Mouse (Mus musculus) forebrain, embryonic 12.5 days (tissue): ENCODE results near the gene Gm11273. TPM values are rescaled to one million over a fixed set of nuclear protein-coding genes. Genes with fewer than 3 reads are reported as not detected.
"Not testable (repeated sequence)": the region's sequence is repeated elsewhere in the genome, so short reads cannot be mapped to it uniquely, and the experiment has no call there.

Source experiments
- ATAC-seq: fragments of 200-750 bp; cut with Nextera tagmentation; 2 replicates; pipeline ENCODE4 v1.8.0; 2017; ENCODE audit warnings: moderate TSS enrichment; ENCODE audit not compliant: low FRiP score
- H3K27ac ChIP-seq: fragments of 300-500 bp; sonication (generic); 2 replicates; pipeline ENCODE4 v1.5.1; 2016; ENCODE audit warnings: mild to moderate bottlenecking
- H3K27me3 ChIP-seq: fragments of 300-500 bp; sonication (generic); 2 replicates; pipeline ENCODE4 v1.6.1; 2016; ENCODE audit warnings: mild to moderate bottlenecking
- H3K36me3 ChIP-seq: fragments of 300-500 bp; sonication (generic); replicated peaks from 2 replicates; pipeline ENCODE4 v1.6.1; 2016; ENCODE audit warnings: mild to moderate bottlenecking
- H3K4me1 ChIP-seq: fragments of 300-500 bp; sonication (generic); 2 replicates; pipeline ENCODE4 v1.6.1; 2016
- H3K4me2 ChIP-seq: fragments of 300-500 bp; sonication (generic); 2 replicates; pipeline ENCODE4 v1.6.1; 2016; ENCODE audit warnings: mild to moderate bottlenecking, moderate library complexity
- H3K4me3 ChIP-seq: fragments of 300-500 bp; sonication (generic); replicated peaks from 2 replicates; pipeline ENCODE4 v1.5.1; 2016; ENCODE audit warnings: mild to moderate bottlenecking
- H3K9ac ChIP-seq: fragments of 300-500 bp; sonication (generic); 2 replicates; pipeline ENCODE4 v1.6.1; 2016; ENCODE audit warnings: mild to moderate bottlenecking
- H3K9me3 ChIP-seq: fragments of 300-500 bp; sonication (generic); 2 replicates; pipeline ENCODE4 v1.6.1; 2016
- WGBS: fragments of 180-500 bp; shearing (Covaris S2); methylation state at CpG from one replicate; pipeline ENCODE4 v1.1.7; 2016; 5-methylcytosine and 5-hydroxymethylcytosine counted together
- polyA plus RNA-seq: library from polyadenylated mRNA; unstranded; fragments of >200 nt; fragmentation: Nextera tagmentation; extraction: Ambion mirVana; gene quantifications from 2 replicates; pipeline ENCODE4 v1.2.1, GENCODE M21; 2016

The Gm11273 gene
- polyA plus RNA-seq, 1 experiment from 2014 or later: 2.5 TPM

DNA sequence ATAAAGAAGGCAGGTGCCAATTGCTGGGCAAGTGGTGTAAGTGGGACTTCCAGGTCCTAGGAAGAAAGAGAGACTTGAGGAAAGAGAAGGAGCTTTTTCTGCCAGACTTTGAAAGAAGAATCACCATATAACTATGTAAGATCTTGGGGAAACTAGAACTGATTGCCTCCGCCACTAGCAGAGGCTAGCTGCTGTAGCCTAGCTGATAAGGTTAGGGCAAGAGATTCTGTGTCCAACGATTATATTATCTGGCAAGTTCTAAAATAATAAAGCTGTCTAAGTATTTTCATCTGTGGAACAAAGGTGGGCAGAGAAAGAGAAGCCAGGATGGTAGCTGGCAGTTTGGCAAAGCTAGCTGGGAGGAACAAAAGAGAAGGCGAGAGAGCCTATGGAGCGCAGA lies 28.8 kb downstream of the Gm11273 start:
- Histone ChIP-seq H3K4me2 (no peak overlapping the region), H3K4me3 (no peak overlapping the region)

DNA sequence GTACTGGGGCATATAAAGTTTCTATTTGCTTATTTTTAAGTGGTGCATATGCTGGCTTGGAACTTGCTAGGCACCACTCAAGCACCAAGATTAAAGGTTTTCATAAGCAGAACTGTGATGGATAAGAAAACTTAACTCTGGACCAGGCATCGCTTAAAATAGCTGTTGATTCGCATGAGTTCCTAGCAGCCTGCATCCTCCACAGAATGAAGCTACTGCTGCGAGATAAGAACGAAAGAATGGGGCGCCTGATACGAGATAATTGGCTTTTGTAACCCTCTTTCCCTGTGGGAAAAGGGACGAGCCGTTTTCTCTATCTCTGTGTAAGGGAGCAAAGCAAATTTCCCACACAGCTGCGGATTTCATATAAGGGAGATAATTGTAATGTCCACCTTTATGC lies 32.1 kb downstream of the Gm11273 start:
- no peak for ATAC-seq
- H3K4me1 ChIP-seq: 0 out of 2 replicates have a peak, but pooled peaks cover 3% of the 10 kb centered on the region

More for the DNA sequence above, 28.8 kb downstream of the Gm11273 start:
- ATAC-seq: no peak
- H3K4me1 ChIP-seq: 0 out of 2 replicates have a peak, but pooled peaks cover 3% of the 10 kb centered on the region
- no peaks in the 10 kb centered on the region for H3K9me3 ChIP-seq
- no peak overlapping the region for H3K9ac ChIP-seq
- WGBS: 28% methylated on average over 4 of the region's 4 CpGs
- no peaks in the 10 kb centered on the region for H3K36me3 ChIP-seq
- H3K27me3 ChIP-seq: peaks cover 11% of the 10 kb centered on the region
- no peak overlapping the region for H3K27ac ChIP-seq

DNA sequence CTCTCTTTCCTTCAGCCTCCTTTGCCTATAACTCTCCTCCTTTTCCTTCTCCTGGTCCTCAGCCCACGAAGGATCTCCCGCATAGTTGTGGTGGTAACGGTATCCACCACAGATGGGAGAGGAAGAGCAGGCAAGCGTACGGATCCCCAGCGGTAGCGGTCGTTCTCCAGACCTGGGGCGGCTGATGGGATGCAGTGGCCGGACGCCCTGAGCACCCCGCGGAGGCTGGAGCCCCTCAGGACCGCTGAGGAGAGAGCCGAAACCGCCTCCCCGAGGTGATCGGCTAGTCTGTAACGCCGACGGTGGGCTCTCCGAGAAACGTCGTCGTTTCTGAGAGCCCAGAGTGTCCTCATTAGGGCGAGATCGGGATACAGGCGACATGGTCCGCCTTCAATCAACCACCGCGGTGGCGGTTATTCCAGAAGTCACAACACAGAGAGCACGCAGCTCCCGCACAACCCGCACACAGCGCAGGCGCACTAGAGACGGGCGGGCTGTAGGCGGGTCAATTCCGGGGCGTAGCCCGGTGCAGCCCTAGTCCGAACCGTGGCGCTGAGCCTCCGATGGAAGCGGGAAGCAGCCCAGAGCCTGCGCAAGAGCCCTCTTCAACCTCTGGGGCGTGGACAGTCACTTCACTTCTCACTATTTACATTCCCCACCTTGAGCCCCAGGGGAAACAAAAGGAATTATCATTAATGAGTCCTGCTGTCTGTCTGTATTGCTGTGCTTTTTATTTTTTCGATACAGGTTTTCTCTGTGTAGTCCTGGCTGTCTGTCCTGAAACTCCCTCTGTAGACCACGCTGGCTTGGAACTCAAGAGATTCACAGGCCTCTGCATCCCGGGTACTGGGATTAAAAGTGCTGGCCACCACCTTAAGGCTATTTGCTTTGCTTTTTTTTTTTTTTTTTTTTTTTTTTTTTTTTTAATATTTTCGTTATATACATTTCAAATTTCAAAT lies 32.9 kb downstream of the Gm11273 start, which contains the start of gene Nkapl:
Gene Nkapl, minus strand, starts transcription at position 449 of the 959 bp plus-strand sequence.
- Histone ChIP-seq H3K27ac (peak within 1 kb of the TSS; percentile 43; the same call in 1 of the 2 replicates), H3K4me1 (0 out of 2 replicates have a peak, but pooled peaks cover 3% of the 10 kb centered on the region), H3K36me3 (no peaks in the 10 kb centered on the region), H3K27me3 (peaks cover 15% of the 10 kb centered on the region), H3K4me3 (peak within 1 kb of the TSS; percentile 55), H3K9ac (peak within 1 kb of the TSS; percentile 65), H3K4me2 (peak within 1 kb of the TSS; percentile 69), H3K9me3 (no peaks in the 10 kb centered on the region)
- ATAC-seq: peak; percentile 99
- WGBS: 1% methylated on average over 54 of the region's 54 CpGs

More for the DNA sequence above, 32.1 kb downstream of the Gm11273 start:
- H3K36me3 ChIP-seq: no peaks in the 10 kb centered on the region
- peaks cover 15% of the 10 kb centered on the region for H3K27me3 ChIP-seq
- no peak overlapping the region for H3K9ac ChIP-seq
- 17% methylated on average over 9 of the region's 9 CpGs for WGBS
- no peak overlapping the region for H3K4me3 ChIP-seq
- H3K27ac ChIP-seq: no peak overlapping the region
- no peaks in the 10 kb centered on the region for H3K9me3 ChIP-seq
- peak overlapping the region; percentile 69 for H3K4me2 ChIP-seq

DNA sequence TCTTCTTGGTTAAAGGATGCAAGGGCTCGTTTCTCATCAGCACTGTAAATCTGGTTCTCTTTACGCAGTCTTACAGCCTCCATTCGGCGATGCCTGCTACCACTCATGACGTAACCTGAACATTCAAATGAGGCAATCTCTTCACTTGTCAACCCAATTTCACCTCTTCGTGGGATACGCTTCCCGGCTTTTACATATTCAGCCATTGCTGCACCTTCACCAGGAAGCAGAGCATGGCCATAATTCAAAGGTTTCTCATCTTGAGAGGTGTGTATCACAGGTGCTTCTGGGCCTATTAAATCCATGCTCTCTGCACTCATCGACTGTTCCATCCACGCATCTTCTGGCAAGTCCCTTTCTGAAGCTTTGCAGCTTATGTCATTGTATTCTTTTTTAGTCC lies 33.9 kb downstream of the Gm11273 start:
- ATAC-seq: no peak
- 87% methylated on average over 10 of the region's 10 CpGs for WGBS
- no peak overlapping the region for H3K9ac ChIP-seq
- no peak overlapping the region for H3K4me2 ChIP-seq
- H3K4me3 ChIP-seq: no peak overlapping the region
- H3K9me3 ChIP-seq: no peaks in the 10 kb centered on the region
- H3K36me3 ChIP-seq: no peaks in the 10 kb centered on the region
- H3K4me1 ChIP-seq: 0 out of 2 replicates have a peak, but pooled peaks cover 3% of the 10 kb centered on the region
- peaks cover 15% of the 10 kb centered on the region for H3K27me3 ChIP-seq
- no peak overlapping the region for H3K27ac ChIP-seq

DNA sequence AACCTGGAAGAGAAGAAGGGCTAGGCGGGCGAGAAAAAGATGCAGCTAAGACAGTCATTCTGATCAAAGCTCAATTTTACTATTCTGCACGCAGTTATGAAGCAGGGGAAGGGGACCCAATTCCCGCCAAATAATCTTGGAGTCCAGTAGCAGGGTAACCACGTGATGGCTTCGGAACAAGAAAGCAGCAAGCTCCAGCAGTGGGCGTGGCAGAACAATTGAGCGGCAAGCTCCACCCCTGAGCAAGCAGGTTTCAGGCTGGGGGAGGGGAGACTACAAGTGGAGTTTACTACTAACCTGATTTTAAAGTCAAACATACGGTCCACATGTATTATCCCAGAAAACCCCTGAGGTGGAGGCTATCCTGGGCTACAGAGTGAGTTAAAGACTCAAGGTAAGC lies 38.7 kb downstream of the Gm11273 start:
- not testable (repeated sequence) for H3K4me1 ChIP-seq, H3K36me3 ChIP-seq, H3K9ac ChIP-seq, H3K27ac ChIP-seq, H3K4me3 ChIP-seq, ATAC-seq, H3K9me3 ChIP-seq, H3K4me2 ChIP-seq, H3K27me3 ChIP-seq
- 59% methylated on average over 9 of the region's 9 CpGs for WGBS

DNA sequence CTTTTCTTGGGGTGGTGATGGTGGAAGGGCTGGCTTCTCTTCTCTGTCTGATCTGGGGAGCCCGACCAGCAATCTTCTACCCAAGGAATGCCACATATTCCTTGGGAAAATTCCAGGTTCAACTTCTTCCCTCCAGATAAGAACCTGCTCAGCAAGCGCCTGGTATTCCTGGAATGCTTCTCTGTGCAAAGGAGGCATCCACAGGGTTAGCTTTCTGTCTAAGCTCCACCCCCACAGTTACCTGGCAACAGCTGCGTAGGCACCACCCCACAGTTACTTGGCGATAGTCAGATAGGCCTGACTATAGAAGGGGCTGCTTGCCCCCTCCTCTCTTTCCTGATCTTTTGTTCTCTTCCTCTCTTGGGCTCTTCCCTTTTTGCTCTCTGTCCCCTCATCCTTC lies 44.9 kb downstream of the Gm11273 start:
- Histone ChIP-seq H3K27me3 (peaks cover 12% of the 10 kb centered on the region; the same call in 1 of the 2 replicates), H3K4me2 (no peak overlapping the region), H3K36me3 (no peaks in the 10 kb centered on the region), H3K4me3 (no peak overlapping the region), H3K27ac (no peak overlapping the region), H3K9me3 (no peaks in the 10 kb centered on the region), H3K9ac (no peak overlapping the region), H3K4me1 (peaks cover 14% of the 10 kb centered on the region)
- ATAC-seq: no peak
- WGBS: 22% methylated on average over 4 of the region's 4 CpGs

DNA sequence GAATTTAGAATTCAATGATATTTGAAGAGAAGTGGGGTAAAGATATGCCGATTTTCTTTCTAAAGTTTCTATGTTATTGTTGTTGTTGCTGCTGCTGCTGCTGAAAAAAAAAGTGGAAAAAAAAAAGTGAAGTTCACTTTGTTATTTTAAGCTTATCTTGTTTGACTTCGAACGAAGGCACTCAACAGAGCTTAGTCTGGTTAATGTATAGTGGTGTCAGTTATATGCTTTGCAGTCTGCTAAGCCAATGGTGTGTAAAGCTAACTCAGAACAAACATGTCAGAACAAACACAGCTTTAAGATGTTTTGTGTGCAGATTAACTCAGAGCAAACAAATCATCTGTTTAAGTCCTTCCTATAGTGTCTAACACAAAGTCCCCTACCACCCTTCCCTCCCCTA lies 47.1 kb downstream of the Gm11273 start:
- H3K4me3 ChIP-seq: no peak overlapping the region
- no peak for ATAC-seq
- WGBS: 94% methylated on average over 3 of the region's 3 CpGs

DNA sequence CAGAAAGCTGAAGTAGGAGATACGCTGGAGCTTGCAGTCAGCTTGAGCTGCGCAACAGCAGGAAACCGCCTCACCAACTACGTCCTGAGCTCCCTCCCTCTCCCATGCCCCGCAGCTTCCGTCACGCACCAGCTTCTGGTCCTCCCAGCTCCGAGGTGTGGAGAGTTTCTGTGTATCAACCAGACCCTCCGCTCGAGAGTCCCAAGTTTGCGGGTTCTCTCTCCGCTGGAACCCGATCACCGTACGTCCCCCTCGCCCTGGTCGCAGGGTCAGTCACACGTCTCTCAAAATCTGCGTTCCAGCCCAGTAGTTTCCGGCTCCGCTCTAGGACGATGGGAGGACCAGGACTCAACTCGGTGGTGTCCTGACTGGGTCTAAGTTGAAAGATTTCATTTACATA lies 47.8 kb downstream of the Gm11273 start, which contains the start of gene Zscan26:
Gene Zscan26, minus strand, starts transcription at position 282 of the 400 bp plus-strand sequence.
- Histone ChIP-seq H3K9ac (peak within 1 kb of the TSS; percentile 76), H3K27ac (peak within 1 kb of the TSS; percentile 75), H3K9me3 (no peaks in the 10 kb centered on the region), H3K4me2 (peak within 1 kb of the TSS; percentile 79), H3K36me3 (peaks cover 7% of the 10 kb centered on the region; the same call in 1 of the 2 replicates), H3K4me3 (peak within 1 kb of the TSS; percentile 73), H3K4me1 (peaks cover 14% of the 10 kb centered on the region), H3K27me3 (peaks cover 9% of the 10 kb centered on the region; the same call in 1 of the 2 replicates)
- 0% methylated on average over 23 of the region's 23 CpGs for WGBS
- peak; percentile 94 for ATAC-seq

More for the DNA sequence above, 47.1 kb downstream of the Gm11273 start:
- Histone ChIP-seq H3K4me1 (peaks cover 14% of the 10 kb centered on the region), H3K36me3 (peaks cover 2% of the 10 kb centered on the region; the same call in 1 of the 2 replicates), H3K27me3 (peaks cover 9% of the 10 kb centered on the region; the same call in 1 of the 2 replicates), H3K27ac (no peak overlapping the region), H3K9me3 (no peaks in the 10 kb centered on the region), H3K9ac (no peak overlapping the region), H3K4me2 (no peak overlapping the region)

DNA sequence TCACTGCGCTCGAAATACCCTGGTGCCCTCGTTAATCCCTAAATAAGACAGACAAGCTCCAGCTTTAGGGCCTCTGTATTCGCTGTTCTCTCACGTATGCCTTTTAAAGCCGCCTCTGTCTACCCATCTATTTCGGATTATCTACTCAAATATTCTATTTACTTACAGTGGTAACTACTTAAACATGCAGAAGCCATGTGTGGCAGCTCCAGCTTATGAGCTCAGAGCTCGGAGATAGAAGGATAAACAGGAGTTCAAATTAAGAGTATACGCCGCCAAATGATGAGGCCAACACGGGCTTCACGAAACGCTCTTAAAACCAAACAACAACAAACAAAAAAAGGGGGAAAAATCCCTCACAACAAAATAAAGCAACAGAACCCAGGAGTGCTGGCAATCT lies 48.2 kb downstream of the Gm11273 start:
- H3K4me3 ChIP-seq: peak overlapping the region; percentile 73
- ATAC-seq: peak; percentile 42; the same call in 1 of the 2 replicates
- H3K9me3 ChIP-seq: no peaks in the 10 kb centered on the region
- H3K4me1 ChIP-seq: peaks cover 14% of the 10 kb centered on the region
- WGBS: 2% methylated on average over 13 of the region's 13 CpGs
- peak overlapping the region; percentile 76 for H3K9ac ChIP-seq
- H3K36me3 ChIP-seq: peaks cover 10% of the 10 kb centered on the region
- H3K4me2 ChIP-seq: peak overlapping the region; percentile 79
- H3K27me3 ChIP-seq: peaks cover 9% of the 10 kb centered on the region; the same call in 1 of the 2 replicates
- H3K27ac ChIP-seq: peak overlapping the region; percentile 75

Other genes starting within 250 kb of the Gm11273 start
- gene Gpx5, start 208.7 kb downstream of the Gm11273 start, polyA plus RNA-seq: not detected in 2 replicates
- not detected in 2 replicates for gene Gpx6, start 189.3 kb downstream of the Gm11273 start, polyA plus RNA-seq
- not detected in 2 replicates for gene Olfr1367, start 154.5 kb downstream of the Gm11273 start, polyA plus RNA-seq
- 20.1 and 20.2 TPM in 2 replicates for gene Zscan12, start 138.6 kb downstream of the Gm11273 start, polyA plus RNA-seq
- gene Zkscan3, start 98.7 kb downstream of the Gm11273 start, polyA plus RNA-seq: 96.5 and 97.3 TPM in 2 replicates
- gene Pgbd1, start 60.4 kb downstream of the Gm11273 start, polyA plus RNA-seq: 5.6 and 6.2 TPM in 2 replicates
- 20.9 and 21.3 TPM in 2 replicates for gene Zscan26, start 47.7 kb downstream of the Gm11273 start, polyA plus RNA-seq
- 3.1 and 3.3 TPM in 2 replicates for gene Nkapl, start 32.9 kb downstream of the Gm11273 start, polyA plus RNA-seq
- gene Zkscan4, start 22.5 kb downstream of the Gm11273 start, polyA plus RNA-seq: 6.3 and 6.4 TPM in 2 replicates
- not detected in 2 replicates for gene Gm10065, start 22.0 kb downstream of the Gm11273 start, polyA plus RNA-seq
- gene AK157302, start 6.2 kb downstream of the Gm11273 start, polyA plus RNA-seq: 0.17 and 0.54 TPM in 2 replicates
- gene Zkscan8, start 29.7 kb upstream of the Gm11273 start, polyA plus RNA-seq: 8.9 and 10.1 TPM in 2 replicates
- gene Olfr1366, start 41.4 kb upstream of the Gm11273 start, polyA plus RNA-seq: 0.17 and 0.22 TPM in 2 replicates
- gene Olfr1535, start 58.5 kb upstream of the Gm11273 start, polyA plus RNA-seq: not detected in 2 replicates
- gene Olfr1364, start 80.3 kb upstream of the Gm11273 start, polyA plus RNA-seq: not detected in 2 replicates
- gene Olfr1362, start 112.6 kb upstream of the Gm11273 start, polyA plus RNA-seq: not detected in 2 replicates
- not detected in 2 replicates for gene Olfr11, start 141.1 kb upstream of the Gm11273 start, polyA plus RNA-seq
- not detected in 2 replicates for gene Olfr1361, start 162.0 kb upstream of the Gm11273 start, polyA plus RNA-seq
- not detected in 2 replicates for gene Olfr1360, start 176.0 kb upstream of the Gm11273 start, polyA plus RNA-seq
- not detected in 2 replicates for gene Olfr1359, start 196.7 kb upstream of the Gm11273 start, polyA plus RNA-seq
- 4.8 TPM in 1 of 2 replicates, not detected in the other for gene Hist1h2bl, start 214.7 kb upstream of the Gm11273 start, polyA plus RNA-seq
- gene Hist1h2ai, start 215.0 kb upstream of the Gm11273 start, polyA plus RNA-seq: 18.4 and 22.2 TPM in 2 replicates
- 13.8 and 14.8 TPM in 2 replicates for gene Hist1h3h, start 216.2 kb upstream of the Gm11273 start, polyA plus RNA-seq
- 5.8 and 5.9 TPM in 2 replicates for gene Hist1h2bm, start 220.6 kb upstream of the Gm11273 start, polyA plus RNA-seq
- gene Hist1h4j, start 233.6 kb upstream of the Gm11273 start, polyA plus RNA-seq: 0.74 and 0.86 TPM in 2 replicates
- 2.4 and 4.5 TPM in 2 replicates for gene Hist1h4k, start 249.1 kb upstream of the Gm11273 start, polyA plus RNA-seq